ENCODE assay signal across 8 mouse cellular contexts in genomic region chr7:75455223-75456151, GRCm38 (mm10). TPM values are rescaled to one million over a fixed set of nuclear protein-coding genes. Genes with fewer than 3 reads are reported as not detected.
DNase-seq lines count a peak whose midpoint lies in the region; ATAC-seq lines count a peak whose summit lies in the region.

TSS of gene Akap13 (plus strand) at chr7:75455534.

- WGBS in heart, embryonic 10.5 days = under 1% methylated on average over 94 of the region's 94 CpGs
- WGBS in kidney, embryonic 15.5 days = under 1% methylated on average over 91 of the region's 94 CpGs

- H3K4me2 ChIP-seq in kidney, embryonic 15.5 days = peak within 1 kb of the TSS; percentile 80

- H3K27me3 ChIP-seq in heart, embryonic 10.5 days (ENCODE audit: insufficient read depth, poor library complexity, severe bottlenecking) = no peaks in the 10 kb centered on the region
- H3K27me3 ChIP-seq in kidney, embryonic 15.5 days = no peaks in the 10 kb centered on the region

- peak within 1 kb of the TSS; percentile 99 for H3K27ac ChIP-seq in heart, embryonic 10.5 days
- H3K27ac ChIP-seq in kidney, embryonic 15.5 days = peak within 1 kb of the TSS; percentile 100

- peak within 1 kb of the TSS; percentile 94 for H3K4me3 ChIP-seq in heart, embryonic 10.5 days
- peak within 1 kb of the TSS; percentile 96 for H3K4me3 ChIP-seq in kidney, embryonic 15.5 days (replicated peaks)

- DNase-seq in B cell, adult 2 months = peak; percentile 98
- DNase-seq in brain, adult 2 months (ENCODE audit: low read depth, low spot score) = peak; percentile 98
- peak; percentile 99 for DNase-seq in heart, embryonic 10.5 days (ENCODE audit: low spot score)
- DNase-seq in liver = peak; percentile 93
- peak; percentile 91 to 95 for DNase-seq in spleen, postnatal 4 days (ENCODE audit: low spot score in 2 of 2)

- H3K9me3 ChIP-seq in heart, embryonic 10.5 days = no peaks in the 10 kb centered on the region
- no peaks in the 10 kb centered on the region for H3K9me3 ChIP-seq in kidney, embryonic 15.5 days (replicated peaks)

- H3K36me3 ChIP-seq in heart, embryonic 10.5 days = no peaks in the 10 kb centered on the region
- H3K36me3 ChIP-seq in kidney, embryonic 15.5 days = no peaks in the 10 kb centered on the region

- peaks cover 32% of the 10 kb centered on the region for H3K4me1 ChIP-seq in heart, embryonic 10.5 days
- H3K4me1 ChIP-seq in kidney, embryonic 15.5 days = peaks cover 35% of the 10 kb centered on the region

- ATAC-seq in erythroblast, adult 5-6 weeks (replicated peaks; ENCODE audit: low FRiP score, poor library complexity, severe bottlenecking) = peak; percentile 97
- peak; percentile 100 for ATAC-seq in kidney, embryonic 15.5 days (replicated peaks; ENCODE audit: low FRiP score)
- ATAC-seq in monocyte, adult 5-6 weeks (replicated peaks; ENCODE audit: insufficient number of reproducible peaks, low FRiP score, low TSS enrichment, poor library complexity, severe bottlenecking) = peak; percentile 98

- peak within 1 kb of the TSS; percentile 95 for H3K9ac ChIP-seq in kidney, embryonic 15.5 days

RNA-seq across cellular contexts. Expression of gene Akap13, which starts in this region (rescaled TPM):
- 608 and 666 TPM in 2 replicates for total RNA-seq in erythroblast, adult 5-6 weeks (2015; ENCODE audit: low replicate concordance)
- 2,657 and 2,715 TPM in 2 replicates for total RNA-seq in erythroblast, adult 5-6 weeks (2017; ENCODE audit: low replicate concordance)
- 37.6 and 57.9 TPM in 2 replicates for polyA plus RNA-seq in heart, embryonic 10.5 days (2016; fragmentation: Nextera tagmentation; extraction: Ambion mirVana)
- 46.1 and 49.7 TPM in 2 replicates for polyA plus RNA-seq in kidney, embryonic 15.5 days (2015; fragmentation: Nextera tagmentation; extraction: Ambion mirVana)
- 463 to 618 TPM (median 580 TPM) in 3 replicates for total RNA-seq in monocyte, adult 5-6 weeks (2017)

Comparison
In these comparisons a context has a peak if more than half of its experiments do, and no peak if none do; other contexts are left out.
1. Peak in every context shown above with its lines: DNase-seq, ATAC-seq, H3K4me3 ChIP-seq and H3K27ac ChIP-seq.